Mouse (Mus musculus): Measurements from ENCODE around the gene Defb25.

Defb25 gene

DNA sequence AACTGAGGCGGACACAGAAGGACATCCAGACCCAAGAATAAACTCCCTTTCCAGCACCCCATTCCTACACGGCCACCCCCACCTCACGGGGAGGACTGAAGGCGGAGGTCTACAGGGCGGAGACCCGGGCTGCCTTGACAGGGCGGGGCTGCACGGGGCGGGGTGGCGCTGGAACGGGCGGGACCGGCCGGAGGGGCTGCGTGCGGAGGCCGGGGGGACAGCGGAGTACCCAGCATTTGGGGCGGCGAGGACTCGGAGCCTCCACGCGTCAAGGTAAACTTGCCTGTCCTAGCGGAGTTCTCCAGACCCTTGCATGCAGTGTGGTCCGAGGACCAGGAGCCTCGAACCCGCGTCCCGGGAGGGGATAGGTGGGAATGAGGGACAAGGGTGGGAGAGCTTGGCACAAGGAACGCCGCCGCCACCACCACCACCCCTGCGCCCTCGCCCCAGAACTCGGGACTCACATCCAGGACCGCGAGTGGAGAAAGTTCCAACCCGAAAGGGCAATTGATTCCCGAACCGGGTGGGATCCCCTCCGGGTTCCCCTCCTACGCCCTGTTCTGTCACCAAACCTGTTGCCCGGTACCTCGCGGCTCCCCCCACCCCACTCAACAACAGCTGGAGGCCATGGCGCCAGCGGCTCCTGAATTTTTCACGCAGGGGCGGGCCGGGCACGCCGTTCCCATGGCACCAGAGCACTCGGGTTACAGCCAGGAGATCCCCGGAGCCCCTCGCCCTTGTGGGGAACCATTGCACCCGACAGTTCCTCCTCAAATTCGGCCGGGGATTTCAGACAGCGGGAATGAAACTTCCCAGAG, 4.1 kb upstream of the Defb25 start, which contains the start of gene Rem1:
Rem1 (plus strand) TSS at position 178 of the 818 bp plus-strand sequence.
- no peak for DNase-seq (ENCODE audit: low read depth, low spot score)

GRCm38 (mm10) chr2:152625256-152625655, 2.4 kb upstream of the Defb25 start:
- no peak for DNase-seq (ENCODE audit: low read depth, low spot score)

GRCm38 (mm10) chr2:152624566-152624965, 1.7 kb upstream of the Defb25 start:
- DNase-seq (ENCODE audit: low read depth, low spot score), result no peak

DNA sequence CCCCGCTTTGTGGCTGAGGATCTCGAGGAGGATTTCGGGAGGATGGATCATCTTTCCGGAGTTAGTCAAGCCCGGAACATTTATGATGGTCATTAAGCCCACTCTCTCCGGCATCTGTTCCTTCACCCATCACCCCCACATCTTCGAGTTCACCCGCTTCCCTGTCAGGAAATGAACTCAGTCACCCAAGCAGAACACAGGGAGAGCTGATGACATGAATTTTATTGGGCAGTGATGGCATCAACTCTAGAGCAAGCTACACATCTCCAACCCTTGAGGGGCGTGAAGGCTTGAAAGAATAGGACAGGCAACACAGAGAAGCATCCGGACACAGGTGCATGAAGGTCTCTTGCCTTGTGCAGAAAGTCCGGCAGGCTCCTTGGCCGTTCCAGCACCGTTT, 702 bp downstream of the Defb25 start:
- DNase-seq (ENCODE audit: low read depth, low spot score), result no peak

GRCm38 (mm10) chr2:152620367-152621134, 2.3 kb downstream of the Defb25 start:
- DNase-seq (ENCODE audit: low read depth, low spot score), result no peak

DNA sequence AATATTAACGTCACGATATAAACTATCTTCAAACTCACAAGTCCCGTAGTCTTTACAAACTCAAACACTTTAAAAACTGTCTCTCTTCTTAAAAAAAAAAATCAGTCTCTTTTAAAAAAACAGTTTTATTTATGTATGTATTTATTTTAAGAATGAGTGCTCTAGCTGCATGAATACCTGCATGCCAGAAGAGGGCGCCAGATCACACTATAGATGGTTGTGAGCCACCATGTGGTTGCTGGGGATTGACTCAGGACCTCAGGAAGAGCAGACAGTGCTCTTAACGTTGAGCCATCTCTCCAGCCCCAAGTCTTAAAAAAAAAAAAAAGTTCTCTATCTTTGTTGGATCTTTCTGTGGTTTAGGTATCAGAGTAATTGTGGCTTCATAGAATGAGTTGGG, 5.5 kb downstream of the Defb25 start:
- peak; percentile 26 for DNase-seq (ENCODE audit: low read depth, low spot score)

GRCm38 (mm10) chr2:152616470-152616869, 6.4 kb downstream of the Defb25 start:
- no peak for DNase-seq (ENCODE audit: low read depth, low spot score)

DNA sequence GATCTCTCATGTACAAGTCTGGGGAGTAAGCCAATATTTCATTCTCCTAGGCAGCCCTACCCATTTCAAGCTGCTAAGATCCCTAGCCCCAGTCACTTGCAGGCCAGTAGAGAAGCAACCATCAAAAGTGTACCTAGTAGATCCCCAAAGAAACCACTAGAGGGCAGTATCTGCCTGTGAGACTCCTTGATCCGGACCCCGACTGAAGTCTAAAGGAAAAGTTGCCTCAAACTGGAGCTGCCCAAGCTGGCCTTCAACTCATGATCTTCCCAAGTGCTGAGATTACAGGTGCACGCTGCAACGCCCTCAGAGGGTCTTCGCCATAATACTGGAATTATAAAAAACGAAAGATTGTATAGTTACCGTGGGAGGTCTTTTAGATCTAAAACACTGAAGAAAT, 7.3 kb downstream of the Defb25 start:
- peak; percentile 47 for DNase-seq (ENCODE audit: low read depth, low spot score)

DNA sequence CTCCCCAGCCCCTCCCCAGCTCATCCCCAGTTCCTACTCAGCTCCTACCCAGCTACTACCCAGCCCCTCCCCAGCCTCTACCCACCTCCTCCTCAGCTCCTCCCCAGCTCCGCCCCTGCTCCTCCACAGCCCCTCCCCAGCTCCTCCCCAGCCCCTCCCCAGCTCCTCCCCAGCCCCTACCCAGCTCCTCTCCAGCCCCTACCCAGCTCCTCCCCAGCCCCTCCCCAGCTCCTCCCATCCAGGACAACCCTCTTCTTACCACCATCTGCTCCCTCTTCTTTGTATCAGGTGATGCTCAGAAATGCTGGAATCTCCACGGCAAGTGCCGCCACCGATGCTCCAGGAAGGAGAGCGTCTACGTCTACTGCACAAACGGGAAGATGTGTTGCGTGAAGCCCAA, 10.7 kb downstream of the Defb25 start:
- DNase-seq (ENCODE audit: low read depth, low spot score), result no peak

- DNase-seq (ENCODE audit: low read depth, low spot score), result no peak
These were observed 14.1 kb downstream of the Defb25 start for GRCm38 (mm10) chr2:152608719-152609118.

DNA sequence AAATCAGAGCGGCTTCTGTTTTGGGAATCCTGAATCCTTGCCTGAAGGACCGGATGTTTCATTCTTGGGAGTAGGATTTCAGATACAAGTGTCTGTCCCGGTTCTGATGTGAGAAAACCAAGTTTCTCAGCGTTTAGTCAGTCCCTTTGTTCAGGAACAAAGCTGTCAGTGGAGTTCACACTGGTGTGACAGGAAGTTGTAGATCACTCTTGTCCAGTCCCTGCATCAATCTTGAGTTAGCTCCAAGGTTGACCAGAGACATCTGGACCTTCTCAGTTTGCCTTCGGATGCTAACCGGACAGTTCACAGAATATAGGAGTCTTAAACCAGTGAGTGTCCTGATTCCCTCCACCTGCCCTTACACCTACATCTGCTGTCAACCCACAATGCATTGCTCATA, 15.1 kb downstream of the Defb25 start:
- no peak for DNase-seq (ENCODE audit: low read depth, low spot score)

- peak; percentile 14 for DNase-seq (ENCODE audit: low read depth, low spot score)
These were observed 18.8 kb downstream of the Defb25 start, which contains the start of gene Defb36 for GRCm38 (mm10) chr2:152604057-152604456. Gene Defb36, plus strand, starts transcription at chr2:152604327.

DNA sequence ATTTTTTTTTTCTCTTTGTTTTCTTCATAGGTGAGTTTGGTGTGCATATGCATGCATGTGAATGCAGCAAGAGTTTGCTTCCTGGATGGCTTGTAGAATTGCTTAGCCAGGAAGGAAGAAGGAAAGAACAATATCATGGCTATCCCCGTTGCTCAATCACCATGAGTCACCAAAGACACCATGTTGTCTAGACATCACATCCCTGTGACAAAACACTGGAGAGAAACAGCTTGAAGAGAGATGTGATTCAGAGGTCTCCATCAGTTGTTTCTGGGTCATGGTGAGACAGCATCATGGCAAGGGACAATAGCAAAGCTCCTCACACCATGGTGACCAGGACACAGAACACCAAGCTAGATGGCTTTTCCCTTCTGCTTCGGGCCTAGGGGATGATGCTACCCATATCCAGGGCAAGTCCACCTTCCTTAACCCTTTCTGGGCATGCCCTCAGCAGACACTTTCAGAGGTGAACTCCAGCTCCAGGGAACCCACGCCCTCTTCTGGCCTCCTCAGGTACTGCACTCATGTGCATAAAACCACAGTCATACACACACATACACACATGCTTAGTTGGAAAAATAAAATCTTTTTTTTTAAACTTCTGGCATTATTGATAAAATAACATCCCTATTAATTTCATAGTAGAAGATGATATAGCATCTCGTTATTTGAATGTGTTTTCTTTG, 21.4 kb downstream of the Defb25 start:
- DNase-seq (ENCODE audit: low read depth, low spot score), result no peak

DNA sequence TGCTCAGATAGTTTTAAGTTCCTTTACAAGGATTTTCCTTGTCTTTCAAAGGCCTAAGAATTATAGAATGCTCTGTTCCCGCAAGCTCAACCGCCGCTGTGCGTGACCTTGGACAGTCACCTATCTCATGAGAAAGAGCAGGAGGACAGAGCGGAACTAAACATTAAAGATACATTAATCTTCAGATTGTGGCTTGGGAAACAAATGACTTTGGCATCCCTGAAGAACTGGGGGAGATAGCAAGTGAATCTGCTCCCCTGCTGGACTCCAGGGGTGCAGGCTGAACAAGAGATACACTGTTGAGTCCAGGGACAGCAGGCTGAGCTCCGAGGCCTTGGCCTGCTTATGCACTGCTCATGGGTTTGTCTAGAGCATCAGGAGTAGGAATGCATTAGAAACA, 22.8 kb downstream of the Defb25 start:
- DNase-seq (ENCODE audit: low read depth, low spot score), result no peak

GRCm38 (mm10) chr2:152599299-152599698, 23.6 kb downstream of the Defb25 start, which contains the start of gene Defb45:
Gene Defb45, minus strand, starts transcription at chr2:152599399.
- no peak for DNase-seq (ENCODE audit: low read depth, low spot score)

DNA sequence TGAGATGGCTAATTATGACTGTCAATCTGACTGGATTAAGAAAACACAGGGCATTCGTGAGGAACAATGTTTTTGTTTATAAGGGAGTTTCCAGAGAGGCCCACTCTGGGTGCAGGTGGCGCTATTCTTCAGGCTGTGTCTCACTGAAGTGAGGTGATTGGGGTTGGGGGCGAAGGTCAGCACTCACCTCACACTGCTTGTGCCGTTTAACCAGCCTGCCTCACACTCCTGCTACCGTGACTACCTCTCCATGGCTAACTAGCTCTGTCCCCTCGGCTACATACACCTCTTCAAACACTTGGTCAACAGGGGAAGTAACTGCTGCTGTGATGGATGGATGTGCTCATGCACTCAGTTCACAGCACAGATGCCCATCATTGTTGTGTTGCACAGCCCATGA, 33.8 kb downstream of the Defb25 start:
- DNase-seq (ENCODE audit: low read depth, low spot score), result no peak

DNA sequence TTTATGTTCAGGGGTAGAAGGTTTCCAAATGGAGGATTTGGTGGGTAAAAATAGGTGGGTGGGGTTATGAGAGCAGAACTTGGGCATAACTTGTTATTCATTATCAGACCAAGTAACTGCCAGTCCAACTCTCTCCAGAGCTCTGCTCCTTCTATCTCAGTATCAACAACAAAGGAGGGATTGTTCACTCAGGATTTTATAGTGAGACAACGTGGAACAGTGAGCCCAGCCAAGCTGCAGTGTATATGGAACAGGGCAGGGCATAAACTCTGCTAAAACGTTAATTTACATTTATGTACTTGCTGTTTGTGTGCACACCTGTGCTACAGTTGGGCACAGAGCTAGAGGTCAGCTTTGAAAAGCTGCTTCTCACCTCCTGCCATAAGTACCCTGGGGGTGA, 34.4 kb downstream of the Defb25 start:
- DNase-seq (ENCODE audit: low read depth, low spot score), result no peak

GRCm38 (mm10) chr2:152586926-152587560, 35.8 kb downstream of the Defb25 start:
- DNase-seq (ENCODE audit: low read depth, low spot score), result no peak

- DNase-seq (ENCODE audit: low read depth, low spot score), result no peak
These were observed 42.2 kb downstream of the Defb25 start for GRCm38 (mm10) chr2:152580612-152581011.

GRCm38 (mm10) chr2:152580107-152580506, 42.7 kb downstream of the Defb25 start, which contains the start of gene Defb19:
Gene Defb19, minus strand, starts transcription at chr2:152580312.
- no peak for DNase-seq (ENCODE audit: low read depth, low spot score)

- DNase-seq (ENCODE audit: low read depth, low spot score), result no peak
These were observed 49.4 kb downstream of the Defb25 start for GRCm38 (mm10) chr2:152573484-152573883.

Measured in CD4-positive helper T cell, adult 2 months (primary cell).